Mouse (Mus musculus) cortical plate, adult 2 months (tissue): ENCODE data around the gene Cbr2.

Source experiments
- CTCF ChIP-seq: fragments of 200-500 bp; IDR thresholded peaks from 2 replicates; pipeline ENCODE4 v1.5.1; 2011; ENCODE audit warnings: mild to moderate bottlenecking, control low read depth, low read length; ENCODE audit not compliant: insufficient read depth; ENCODE audit errors: extremely low read depth
- POLR2A ChIP-seq: fragments of 200-500 bp; IDR thresholded peaks from 2 replicates; pipeline ENCODE4 v1.6.1; 2011; ENCODE audit warnings: mild to moderate bottlenecking, low read length, control low read depth; ENCODE audit not compliant: insufficient read depth; ENCODE audit errors: extremely low read depth

- no peak for TF ChIP-seq CTCF
- no peak for TF ChIP-seq POLR2A
Observed at GRCm38 (mm10) chr11:120682683-120683082, 49.2 kb downstream of the Cbr2 start.
